Mouse (Mus musculus) kidney, embryonic 14.5 days (tissue): ENCODE data around the gene Fam49a. TPM values are rescaled to one million over a fixed set of nuclear protein-coding genes. Genes with fewer than 3 reads are reported as not detected.

Experiments used
- ATAC-seq: fragments of 200-750 bp; cut with Nextera tagmentation; 2 replicates; pipeline ENCODE4 v1.8.0; 2017; ENCODE audit warnings: moderate number of reproducible peaks, mild to moderate bottlenecking, moderate TSS enrichment, moderate library complexity; ENCODE audit not compliant: low FRiP score, low TSS enrichment
- H3K27ac ChIP-seq: fragments of 300-500 bp; sonication (generic); 2 replicates; pipeline ENCODE4 v1.5.1; 2014; ENCODE audit warnings: low read depth, mild to moderate bottlenecking, low read length, moderate library complexity, mixed read lengths
- H3K27me3 ChIP-seq: fragments of 300-500 bp; sonication (generic); 2 replicates; pipeline ENCODE4 v1.6.1; 2014; ENCODE audit warnings: mild to moderate bottlenecking, low read length; ENCODE audit not compliant: control insufficient read depth, insufficient read depth
- H3K36me3 ChIP-seq: fragments of 300-500 bp; sonication (generic); 2 replicates; pipeline ENCODE4 v1.6.1; 2014; ENCODE audit warnings: low read length, mixed read lengths; ENCODE audit not compliant: control insufficient read depth, insufficient read depth
- H3K4me1 ChIP-seq: fragments of 300-500 bp; sonication (generic); 2 replicates; pipeline ENCODE4 v1.6.1; 2014; ENCODE audit warnings: low read length, mixed read lengths; ENCODE audit not compliant: control insufficient read depth, insufficient read depth
- H3K4me2 ChIP-seq: fragments of 300-500 bp; sonication (generic); replicated peaks from 2 replicates; pipeline ENCODE4 v1.6.1; 2014; ENCODE audit warnings: low read depth, mild to moderate bottlenecking, low read length
- H3K4me3 ChIP-seq: fragments of 300-500 bp; sonication (generic); 2 replicates; pipeline ENCODE4 v1.5.1; 2014; ENCODE audit warnings: mild to moderate bottlenecking, low read length
- H3K9ac ChIP-seq: fragments of 300-500 bp; sonication (generic); 2 replicates; pipeline ENCODE4 v1.6.1; 2014; ENCODE audit warnings: low read depth, mild to moderate bottlenecking, low read length, moderate library complexity
- H3K9me3 ChIP-seq: fragments of 300-500 bp; sonication (generic); 2 replicates; pipeline ENCODE4 v1.6.1; 2016; ENCODE audit warnings: low read length; ENCODE audit not compliant: control insufficient read depth
- WGBS: fragments of 180-500 bp; shearing (Covaris S2); extraction: QIAGEN DNeasy Blood & Tissue Kit; methylation state at CpG from one replicate; pipeline ENCODE4 v1.1.7; 2014; 5-methylcytosine and 5-hydroxymethylcytosine counted together
- polyA plus RNA-seq: library from polyadenylated mRNA; unstranded; fragments of >200 nt; fragmentation: Nextera tagmentation; extraction: Ambion mirVana; gene quantifications from 2 replicates; pipeline ENCODE4 v1.2.1, GENCODE M21; 2014

The Fam49a gene
- polyA plus RNA-seq, 1 experiment from 2014 or later = 8.7 TPM

GRCm38 (mm10) chr12:12260979-12261960 lies 669 bp upstream of the Fam49a start:
- no peak overlapping the region for H3K9ac ChIP-seq
- 73% methylated on average over 9 of the region's 9 CpGs for WGBS
- no peak overlapping the region for H3K27ac ChIP-seq
- peak overlapping the region; percentile 56 for H3K4me2 ChIP-seq
- no peaks in the 10 kb centered on the region for H3K36me3 ChIP-seq
- no peak overlapping the region for H3K4me3 ChIP-seq
- peaks cover 10% of the 10 kb centered on the region for H3K4me1 ChIP-seq
- ATAC-seq = 0 out of 2 replicates have a peak, but pooled peaks have one; percentile 26
- no peaks in the 10 kb centered on the region for H3K9me3 ChIP-seq
- H3K27me3 ChIP-seq = no peaks in the 10 kb centered on the region

DNA sequence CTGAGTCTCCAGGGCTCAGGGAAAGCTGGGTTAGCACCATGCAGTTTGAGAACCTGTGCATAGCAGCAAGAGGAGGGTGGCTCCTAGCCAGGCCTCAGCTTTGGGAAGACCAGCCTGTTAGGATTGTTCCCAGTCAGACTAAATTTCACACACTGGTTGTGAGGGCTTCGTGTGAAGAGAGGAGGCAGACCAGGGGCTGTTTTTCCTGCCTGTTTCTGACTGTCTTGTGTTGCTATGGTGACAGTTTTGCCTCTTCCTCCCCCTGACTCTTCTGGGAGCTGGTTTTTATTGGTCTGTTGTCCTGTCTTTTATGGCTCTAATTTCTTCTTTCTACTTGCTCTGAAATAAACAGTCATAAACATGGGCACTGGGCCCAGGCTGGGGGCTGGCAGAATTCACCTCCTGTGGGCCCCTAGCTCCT lies 1.4 kb downstream of the Fam49a start:
- Histone ChIP-seq H3K27ac (no peak overlapping the region), H3K4me3 (peak overlapping the region; percentile 58)
- 5% methylated on average over 1 of the region's 1 CpGs for WGBS

GRCm38 (mm10) chr12:12264151-12264550 lies 2.2 kb downstream of the Fam49a start:
- H3K4me3 ChIP-seq = no peak overlapping the region

More for the DNA sequence above, 1.4 kb downstream of the Fam49a start:
- Histone ChIP-seq H3K36me3 (no peaks in the 10 kb centered on the region), H3K4me2 (peak overlapping the region; percentile 56), H3K9me3 (no peaks in the 10 kb centered on the region), H3K27me3 (no peaks in the 10 kb centered on the region), H3K4me1 (peaks cover 10% of the 10 kb centered on the region), H3K9ac (no peak overlapping the region)
- ATAC-seq = peak; percentile 18; the same call in 1 of the 2 replicates

DNA sequence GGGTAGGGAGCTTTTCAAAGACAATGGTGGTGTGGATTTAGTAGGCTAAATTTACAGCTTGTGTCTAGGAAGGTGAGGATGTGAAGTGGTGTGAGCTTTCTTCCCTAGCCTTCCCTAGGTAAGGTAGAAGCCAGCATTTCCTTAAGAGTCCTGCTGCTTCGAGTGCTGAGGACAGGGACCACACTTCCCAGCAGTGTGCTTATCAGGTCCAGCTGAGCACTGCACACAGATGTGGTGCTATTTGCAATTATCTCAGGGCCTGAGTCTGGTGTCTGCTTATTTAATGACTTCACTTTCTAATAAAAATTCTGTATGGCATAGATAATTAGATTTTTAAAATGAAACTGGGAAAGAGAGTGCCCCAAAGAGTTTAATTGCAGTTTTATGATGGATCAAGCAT lies 4.6 kb downstream of the Fam49a start:
- Histone ChIP-seq H3K27me3 (no peaks in the 10 kb centered on the region), H3K27ac (no peak overlapping the region), H3K9me3 (no peaks in the 10 kb centered on the region), H3K9ac (no peak overlapping the region), H3K4me3 (no peak overlapping the region), H3K36me3 (no peaks in the 10 kb centered on the region), H3K4me2 (no peak overlapping the region), H3K4me1 (peaks cover 10% of the 10 kb centered on the region)
- no peak for ATAC-seq
- 42% methylated on average over 1 of the region's 1 CpGs for WGBS

More at GRCm38 (mm10) chr12:12264151-12264550, 2.2 kb downstream of the Fam49a start:
- Histone ChIP-seq H3K4me2 (no peak overlapping the region), H3K27me3 (no peaks in the 10 kb centered on the region), H3K9ac (no peak overlapping the region), H3K27ac (no peak overlapping the region), H3K36me3 (no peaks in the 10 kb centered on the region), H3K4me1 (peaks cover 10% of the 10 kb centered on the region), H3K9me3 (no peaks in the 10 kb centered on the region)
- WGBS = 71% methylated on average over 5 of the region's 5 CpGs
- ATAC-seq = no peak

GRCm38 (mm10) chr12:12270495-12270894 lies 8.6 kb downstream of the Fam49a start:
- Histone ChIP-seq H3K36me3 (no peaks in the 10 kb centered on the region), H3K4me1 (no peaks in the 10 kb centered on the region), H3K9me3 (no peaks in the 10 kb centered on the region), H3K27me3 (no peaks in the 10 kb centered on the region), H3K4me2 (no peak overlapping the region), H3K4me3 (no peak overlapping the region), H3K27ac (no peak overlapping the region), H3K9ac (no peak overlapping the region)
- no peak for ATAC-seq
- WGBS = 88% methylated on average over 3 of the region's 3 CpGs

DNA sequence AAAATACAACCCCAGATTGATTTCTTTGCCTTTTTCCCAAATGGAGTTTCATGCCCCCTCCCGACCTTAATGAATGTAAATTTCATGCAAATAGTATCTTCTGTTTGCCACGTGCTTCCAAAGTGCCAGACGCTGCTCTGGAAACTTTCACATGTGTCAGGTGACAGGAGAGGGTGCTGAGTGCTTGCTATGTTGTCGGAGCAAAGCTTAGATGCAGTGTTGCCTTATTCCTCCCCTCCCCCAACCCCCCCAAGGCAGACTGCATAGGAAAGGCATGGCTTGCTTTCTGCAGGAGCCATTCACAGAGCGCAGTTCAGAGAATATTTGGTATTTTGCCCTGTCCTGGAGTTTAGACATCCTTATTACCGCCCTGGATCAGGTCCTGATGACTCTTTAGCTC lies 12.2 kb downstream of the Fam49a start:
- H3K9me3 ChIP-seq = no peaks in the 10 kb centered on the region
- no peak overlapping the region for H3K4me3 ChIP-seq
- H3K4me2 ChIP-seq = no peak overlapping the region
- H3K27me3 ChIP-seq = no peaks in the 10 kb centered on the region
- WGBS = 26% methylated on average over 6 of the region's 6 CpGs
- H3K4me1 ChIP-seq = no peaks in the 10 kb centered on the region
- ATAC-seq = no peak
- no peak overlapping the region for H3K9ac ChIP-seq
- no peaks in the 10 kb centered on the region for H3K36me3 ChIP-seq
- no peak overlapping the region for H3K27ac ChIP-seq

- Histone ChIP-seq H3K27ac (no peak overlapping the region), H3K9ac (no peak overlapping the region), H3K4me2 (no peak overlapping the region), H3K4me1 (no peaks in the 10 kb centered on the region), H3K4me3 (no peak overlapping the region), H3K36me3 (no peaks in the 10 kb centered on the region), H3K27me3 (no peaks in the 10 kb centered on the region), H3K9me3 (no peaks in the 10 kb centered on the region)
- ATAC-seq = no peak
- WGBS = 84% methylated on average over 4 of the region's 4 CpGs
Measured at GRCm38 (mm10) chr12:12275124-12275779, 13.3 kb downstream of the Fam49a start.

DNA sequence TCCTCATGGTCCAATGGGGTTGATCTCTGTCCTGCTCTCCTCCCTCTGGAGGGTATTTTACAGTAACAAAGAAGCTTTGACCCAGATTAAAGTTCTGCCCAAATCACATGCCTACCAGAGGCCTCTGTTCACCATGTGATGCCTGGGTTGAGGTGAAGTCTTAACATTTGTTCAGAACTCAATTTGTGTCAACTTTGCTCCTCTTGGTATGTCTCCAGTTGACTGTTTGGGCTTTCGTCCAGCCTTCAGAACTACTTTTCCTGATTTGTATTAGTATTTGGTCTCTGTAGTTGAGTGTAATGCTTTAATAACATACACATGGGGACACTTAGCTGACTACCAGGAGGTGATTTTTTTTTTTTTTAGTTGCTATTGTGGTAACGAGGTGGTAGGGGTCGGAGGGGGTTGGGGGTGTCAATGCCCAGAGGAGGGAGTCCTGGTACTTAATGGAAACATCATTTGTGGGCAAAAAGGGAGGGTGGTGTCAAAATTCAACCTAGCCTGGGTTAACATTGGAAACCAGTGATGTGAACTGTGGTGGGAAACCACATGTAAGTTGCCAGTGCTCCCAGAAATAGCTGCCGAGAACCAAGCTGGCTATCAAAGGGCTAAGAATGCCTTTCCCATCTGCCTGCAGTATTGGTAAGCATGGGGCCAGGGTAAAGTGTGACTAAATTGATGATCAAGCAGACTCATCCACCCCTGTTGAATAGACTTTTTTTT lies 16.0 kb downstream of the Fam49a start:
- Histone ChIP-seq H3K4me1 (no peaks in the 10 kb centered on the region), H3K27ac (no peak overlapping the region), H3K27me3 (no peaks in the 10 kb centered on the region), H3K4me2 (no peak overlapping the region), H3K4me3 (no peak overlapping the region), H3K36me3 (no peaks in the 10 kb centered on the region), H3K9me3 (no peaks in the 10 kb centered on the region), H3K9ac (no peak overlapping the region)
- ATAC-seq = no peak
- WGBS = 78% methylated on average over 4 of the region's 4 CpGs
